Mouse (Mus musculus) hindbrain, embryonic 12.5 days (tissue): ENCODE measurements around the gene Cux1. TPM values are rescaled to one million over a fixed set of nuclear protein-coding genes. Genes with fewer than 3 reads are reported as not detected.

Experiments
- ATAC-seq: fragments of 200-750 bp; cut with Nextera tagmentation; 2 replicates; pipeline ENCODE4 v1.8.0; 2017; ENCODE audit warnings: moderate TSS enrichment; ENCODE audit not compliant: low FRiP score
- H3K27ac ChIP-seq: fragments of 300-500 bp; sonication (generic); 2 replicates; pipeline ENCODE4 v1.5.1; 2016; ENCODE audit warnings: mild to moderate bottlenecking
- H3K27me3 ChIP-seq: fragments of 300-500 bp; sonication (generic); 2 replicates; pipeline ENCODE4 v1.6.1; 2016; ENCODE audit warnings: mild to moderate bottlenecking
- H3K36me3 ChIP-seq: fragments of 300-500 bp; sonication (generic); 2 replicates; pipeline ENCODE4 v1.6.1; 2016; ENCODE audit warnings: mild to moderate bottlenecking
- H3K4me1 ChIP-seq: fragments of 300-500 bp; sonication (generic); 2 replicates; pipeline ENCODE4 v1.6.1; 2016
- H3K4me2 ChIP-seq: fragments of 300-500 bp; sonication (generic); replicated peaks from 2 replicates; pipeline ENCODE4 v1.6.1; 2016; ENCODE audit warnings: mild to moderate bottlenecking
- H3K4me3 ChIP-seq: fragments of 300-500 bp; sonication (generic); 2 replicates; pipeline ENCODE4 v1.5.1; 2016; ENCODE audit warnings: mild to moderate bottlenecking
- H3K9ac ChIP-seq: fragments of 300-500 bp; sonication (generic); 2 replicates; pipeline ENCODE4 v1.6.1; 2016; ENCODE audit warnings: mild to moderate bottlenecking, moderate library complexity
- H3K9me3 ChIP-seq: fragments of 300-500 bp; sonication (generic); replicated peaks from 2 replicates; pipeline ENCODE4 v1.6.1; 2016; ENCODE audit warnings: mild to moderate bottlenecking
- WGBS: fragments of 180-500 bp; shearing (Covaris S2); methylation state at CpG from one replicate; pipeline ENCODE4 v1.1.7; 2016; 5-methylcytosine and 5-hydroxymethylcytosine counted together
- polyA plus RNA-seq: library from polyadenylated mRNA; unstranded; fragments of >200 nt; fragmentation: Nextera tagmentation; extraction: Ambion mirVana; gene quantifications from 2 replicates; pipeline ENCODE4 v1.2.1, GENCODE M21; 2016

Cux1 gene
- polyA plus RNA-seq, 1 experiment from 2014 or later = 114 TPM

GRCm38 (mm10) chr5:136251004-136251403 lies 316.3 kb downstream of the Cux1 start:
- Histone ChIP-seq H3K4me3 (no peak overlapping the region), H3K27me3 (peaks cover 1% of the 10 kb centered on the region; the same call in 1 of the 2 replicates), H3K9ac (no peak overlapping the region), H3K27ac (no peak overlapping the region), H3K4me1 (no peaks in the 10 kb centered on the region; the same call in 1 of the 2 replicates), H3K9me3 (no peaks in the 10 kb centered on the region), H3K36me3 (0 out of 2 replicates have a peak, but pooled peaks cover 10% of the 10 kb centered on the region), H3K4me2 (no peak overlapping the region)
- ATAC-seq = no peak
- 48% methylated on average over 7 of the region's 7 CpGs for WGBS

GRCm38 (mm10) chr5:136248441-136248840 lies 318.8 kb downstream of the Cux1 start:
- H3K9ac ChIP-seq = no peak overlapping the region
- peaks cover 13% of the 10 kb centered on the region for H3K4me1 ChIP-seq
- no peak overlapping the region for H3K4me3 ChIP-seq
- no peaks in the 10 kb centered on the region for H3K9me3 ChIP-seq
- H3K27ac ChIP-seq = no peak overlapping the region
- H3K36me3 ChIP-seq = 0 out of 2 replicates have a peak, but pooled peaks cover 10% of the 10 kb centered on the region
- no peak for ATAC-seq
- no peak overlapping the region for H3K4me2 ChIP-seq
- H3K27me3 ChIP-seq = peaks cover 4% of the 10 kb centered on the region; the same call in 1 of the 2 replicates
- WGBS = 65% methylated on average over 6 of the region's 6 CpGs

GRCm38 (mm10) chr5:136246452-136246838 lies 320.8 kb downstream of the Cux1 start, which contains the start of gene Sh2b2:
TSS of gene Sh2b2 (minus strand) at chr5:136246556.
- Histone ChIP-seq H3K9ac (peak within 1 kb of the TSS; percentile 23; the same call in 1 of the 2 replicates), H3K4me2 (peak within 1 kb of the TSS; percentile 84), H3K9me3 (no peaks in the 10 kb centered on the region), H3K36me3 (0 out of 2 replicates have a peak, but pooled peaks cover 10% of the 10 kb centered on the region), H3K27me3 (peaks cover 4% of the 10 kb centered on the region; the same call in 1 of the 2 replicates), H3K4me3 (peak within 1 kb of the TSS; percentile 90), H3K4me1 (peaks cover 30% of the 10 kb centered on the region), H3K27ac (peak within 1 kb of the TSS; percentile 92)
- WGBS = 82% methylated on average over 2 of the region's 2 CpGs
- no peak for ATAC-seq

- ATAC-seq = peak; percentile 1; the same call in 1 of the 2 replicates
- Histone ChIP-seq H3K36me3 (0 out of 2 replicates have a peak, but pooled peaks cover 5% of the 10 kb centered on the region), H3K27me3 (peaks cover 4% of the 10 kb centered on the region; the same call in 1 of the 2 replicates), H3K9me3 (no peaks in the 10 kb centered on the region), H3K4me3 (peak overlapping the region; percentile 90), H3K9ac (peak overlapping the region; percentile 23; the same call in 1 of the 2 replicates), H3K4me2 (peak overlapping the region; percentile 84), H3K4me1 (peaks cover 37% of the 10 kb centered on the region), H3K27ac (peak overlapping the region; percentile 92)
- 9% methylated on average over 15 of the region's 15 CpGs for WGBS
Measured at GRCm38 (mm10) chr5:136245541-136246451, 321.5 kb downstream of the Cux1 start.

GRCm38 (mm10) chr5:136244762-136245540 lies 322.3 kb downstream of the Cux1 start:
- peak overlapping the region; percentile 90 for H3K4me3 ChIP-seq
- peak; percentile 84 for ATAC-seq
- H3K9me3 ChIP-seq = no peaks in the 10 kb centered on the region
- H3K9ac ChIP-seq = peak overlapping the region; percentile 92
- H3K27me3 ChIP-seq = peaks cover 4% of the 10 kb centered on the region; the same call in 1 of the 2 replicates
- peak overlapping the region; percentile 84 for H3K4me2 ChIP-seq
- H3K27ac ChIP-seq = peak overlapping the region; percentile 92
- peaks cover 44% of the 10 kb centered on the region for H3K4me1 ChIP-seq
- under 1% methylated on average over 40 of the region's 57 CpGs for WGBS
- H3K36me3 ChIP-seq = 0 out of 2 replicates have a peak, but pooled peaks cover under 1% of the 10 kb centered on the region

GRCm38 (mm10) chr5:136243851-136244761 lies 323.2 kb downstream of the Cux1 start:
- H3K9ac ChIP-seq = peak overlapping the region; percentile 92
- H3K36me3 ChIP-seq = no peaks in the 10 kb centered on the region
- peak overlapping the region; percentile 92 for H3K27ac ChIP-seq
- peak overlapping the region; percentile 90 for H3K4me3 ChIP-seq
- H3K27me3 ChIP-seq = peaks cover 4% of the 10 kb centered on the region; the same call in 1 of the 2 replicates
- WGBS = 1% methylated on average over 58 of the region's 67 CpGs
- peak; percentile 59 for ATAC-seq
- H3K4me2 ChIP-seq = peak overlapping the region; percentile 84
- peaks cover 44% of the 10 kb centered on the region for H3K4me1 ChIP-seq
- no peaks in the 10 kb centered on the region for H3K9me3 ChIP-seq

GRCm38 (mm10) chr5:136241161-136241560 lies 326.1 kb downstream of the Cux1 start:
- no peak overlapping the region for H3K4me2 ChIP-seq
- no peak overlapping the region for H3K9ac ChIP-seq
- peaks cover 66% of the 10 kb centered on the region for H3K4me1 ChIP-seq
- H3K27me3 ChIP-seq = peaks cover 10% of the 10 kb centered on the region
- ATAC-seq = no peak
- H3K4me3 ChIP-seq = no peak overlapping the region
- WGBS = 80% methylated on average over 6 of the region's 6 CpGs
- no peaks in the 10 kb centered on the region for H3K36me3 ChIP-seq
- no peaks in the 10 kb centered on the region for H3K9me3 ChIP-seq
- no peak overlapping the region for H3K27ac ChIP-seq

- Histone ChIP-seq H3K27ac (no peak overlapping the region), H3K9me3 (no peaks in the 10 kb centered on the region), H3K9ac (no peak overlapping the region), H3K4me2 (no peak overlapping the region), H3K4me1 (peaks cover 61% of the 10 kb centered on the region), H3K4me3 (no peak overlapping the region), H3K36me3 (no peaks in the 10 kb centered on the region), H3K27me3 (peaks cover 6% of the 10 kb centered on the region)
- ATAC-seq = no peak
- WGBS = 66% methylated on average over 1 of the region's 1 CpGs
Measured at GRCm38 (mm10) chr5:136240381-136240780, 326.9 kb downstream of the Cux1 start.

- 2% methylated on average over 19 of the region's 19 CpGs for WGBS
- peak overlapping the region; percentile 49 for H3K9ac ChIP-seq
- no peak overlapping the region for H3K27ac ChIP-seq
- peaks cover 53% of the 10 kb centered on the region for H3K4me1 ChIP-seq
- peaks cover 8% of the 10 kb centered on the region for H3K27me3 ChIP-seq
- H3K36me3 ChIP-seq = no peaks in the 10 kb centered on the region
- H3K4me3 ChIP-seq = peak overlapping the region; percentile 27
- no peaks in the 10 kb centered on the region for H3K9me3 ChIP-seq
- peak; percentile 29; the same call in 1 of the 2 replicates for ATAC-seq
- H3K4me2 ChIP-seq = peak overlapping the region; percentile 55
Measured at GRCm38 (mm10) chr5:136237607-136238006, 329.7 kb downstream of the Cux1 start.

GRCm38 (mm10) chr5:136236611-136237010 lies 330.7 kb downstream of the Cux1 start:
- no peak overlapping the region for H3K9ac ChIP-seq
- 79% methylated on average over 5 of the region's 5 CpGs for WGBS
- H3K4me3 ChIP-seq = no peak overlapping the region
- H3K36me3 ChIP-seq = peaks cover 4% of the 10 kb centered on the region
- H3K4me1 ChIP-seq = peaks cover 50% of the 10 kb centered on the region
- H3K9me3 ChIP-seq = no peaks in the 10 kb centered on the region
- no peak overlapping the region for H3K4me2 ChIP-seq
- peaks cover 8% of the 10 kb centered on the region for H3K27me3 ChIP-seq
- ATAC-seq = no peak
- H3K27ac ChIP-seq = no peak overlapping the region
